Mouse (Mus musculus) ovary, postnatal 36 days (tissue): ENCODE data around the gene Lmnb2.

Experiments
- DNase-seq: peaks from one replicate; pipeline ENCODE4 v3.0.0; 2022; ENCODE audit warnings: low spot score, mixed read lengths

Gene Lmnb2

DNA sequence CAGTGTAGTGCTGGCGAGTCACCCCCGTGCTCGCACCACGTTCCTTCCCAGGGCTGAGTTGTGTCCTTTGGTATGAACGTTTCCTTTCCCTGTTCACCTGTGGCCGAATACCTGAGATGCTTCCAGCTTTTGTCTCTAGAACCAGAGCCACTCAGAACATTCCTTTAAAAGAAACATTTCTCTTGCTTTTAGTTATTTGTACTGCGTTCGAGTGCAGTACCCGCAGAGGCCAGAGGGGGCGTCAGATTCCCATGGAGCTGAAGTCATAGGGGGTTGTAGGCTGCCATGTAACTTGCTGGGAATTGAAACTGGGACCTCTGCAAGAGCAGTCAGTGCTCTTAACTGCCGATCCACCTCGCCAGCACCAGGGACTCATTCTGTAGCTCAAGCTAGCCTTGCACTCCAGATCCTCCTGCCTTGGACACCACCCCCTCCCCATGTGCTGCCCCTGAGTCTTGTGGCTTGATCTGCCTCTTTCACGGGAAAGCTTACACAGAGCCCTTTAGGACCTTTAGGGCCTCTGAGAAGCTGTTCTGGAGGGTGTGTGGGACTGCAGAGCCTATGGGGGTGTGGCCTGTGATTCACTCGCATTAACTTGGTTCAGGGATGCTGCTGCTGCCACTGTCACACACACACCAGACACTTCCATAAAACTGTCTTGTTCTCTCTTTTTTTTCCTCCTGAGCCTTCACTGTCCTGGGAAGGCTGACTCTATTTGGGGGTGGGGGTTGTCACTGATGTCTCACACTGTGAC, 28.8 kb upstream of the Lmnb2 start:
- DNase-seq, result no peak

DNA sequence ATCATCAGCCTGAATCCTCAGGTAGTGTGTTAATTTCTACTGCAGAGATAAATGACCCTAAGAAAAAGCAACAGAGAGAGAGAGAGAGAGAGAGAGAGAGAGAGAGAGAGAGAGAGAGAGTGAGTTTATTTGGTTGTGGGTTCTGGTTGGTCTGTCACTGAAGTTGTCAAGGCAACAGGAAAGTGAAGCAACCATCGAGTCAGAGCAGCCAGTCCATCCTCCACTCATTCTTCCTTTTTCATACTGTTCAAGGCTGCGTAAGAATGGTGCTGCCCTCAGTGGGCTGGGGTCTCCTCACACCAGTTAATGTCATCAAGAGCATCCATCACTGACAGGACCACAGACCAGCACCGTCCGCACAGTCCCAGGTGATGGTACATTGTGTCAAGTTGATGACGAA, 26.2 kb upstream of the Lmnb2 start:
- no peak for DNase-seq

GRCm38 (mm10) chr10:80943701-80944100, 25.7 kb upstream of the Lmnb2 start:
- DNase-seq, result no peak

GRCm38 (mm10) chr10:80942919-80943318, 24.9 kb upstream of the Lmnb2 start:
- no peak for DNase-seq

DNA sequence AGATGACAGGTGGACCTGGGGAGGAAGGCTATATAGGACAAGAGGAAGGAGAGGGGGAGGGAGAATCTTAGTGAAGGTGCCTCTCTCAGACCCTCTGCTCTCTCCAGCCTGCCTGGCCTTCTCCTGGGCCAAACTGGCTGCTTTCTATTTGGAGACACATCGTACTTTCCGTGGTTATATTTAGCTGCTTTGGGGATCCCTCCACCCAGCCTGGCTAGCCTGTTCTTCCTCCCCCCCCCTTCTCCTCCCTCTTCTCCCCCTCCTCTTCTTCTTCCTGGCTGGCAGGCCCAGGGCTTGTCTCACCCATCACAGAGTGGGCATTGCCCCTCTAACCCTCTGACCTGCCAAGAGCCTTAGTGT, 22.9 kb upstream of the Lmnb2 start:
- no peak for DNase-seq

GRCm38 (mm10) chr10:80940320-80940987, 22.4 kb upstream of the Lmnb2 start:
- peak; percentile 65 for DNase-seq

DNA sequence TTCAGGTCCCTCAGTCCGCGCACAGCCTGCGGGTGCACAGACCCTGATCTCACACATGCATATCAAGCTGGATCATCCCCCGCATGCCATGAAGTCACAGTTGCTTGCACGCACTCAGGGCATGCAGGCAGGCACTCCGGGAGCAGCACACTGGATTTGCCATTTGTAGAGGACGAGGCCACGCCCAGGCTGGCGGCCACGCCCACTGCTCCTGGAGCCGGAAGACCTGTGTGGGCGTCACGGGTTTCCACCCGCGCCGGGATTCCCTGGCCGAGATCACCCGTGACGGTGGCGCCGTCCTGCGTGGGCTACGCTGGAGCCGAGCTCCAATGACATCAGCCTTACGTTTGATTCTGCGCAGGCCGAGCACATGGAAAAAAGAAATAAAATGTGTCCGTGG, 21.6 kb upstream of the Lmnb2 start:
- DNase-seq, result peak; percentile 83

DNA sequence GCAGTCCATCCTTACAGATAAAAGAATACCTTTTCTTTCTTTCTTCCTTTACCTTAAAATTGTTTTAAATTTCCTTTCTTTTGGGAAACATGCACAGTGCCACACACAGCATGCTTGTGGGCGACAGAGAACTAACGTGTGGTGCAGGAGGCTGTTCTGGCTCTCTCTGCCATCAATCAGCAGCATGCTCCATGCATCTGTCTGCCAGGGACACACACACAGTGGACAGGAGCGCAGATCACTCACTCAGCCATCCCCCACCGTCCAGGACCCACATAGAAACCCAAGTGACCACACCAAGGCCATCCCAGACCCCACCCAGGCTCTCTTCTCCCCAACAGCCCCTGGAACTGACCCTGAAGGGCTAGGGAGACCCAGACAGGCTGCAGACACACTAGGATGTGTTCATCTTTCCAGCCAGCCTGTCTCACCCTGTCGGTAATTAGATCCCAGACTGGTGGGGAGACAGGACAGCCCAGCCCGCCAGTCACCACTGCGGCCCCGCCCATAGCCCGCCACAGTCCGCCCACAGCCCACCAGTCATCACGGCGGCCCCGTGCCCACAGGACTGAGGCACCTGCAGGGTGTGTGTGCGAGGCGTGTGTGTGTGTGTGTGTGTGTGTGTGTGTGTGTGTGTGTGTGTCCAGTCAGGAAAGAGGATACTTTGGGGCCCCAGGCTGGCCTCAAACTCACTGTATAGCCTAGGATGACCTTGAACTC, 20.9 kb upstream of the Lmnb2 start:
- peak; percentile 42 for DNase-seq

- peak; percentile 75 for DNase-seq
These were observed 19.6 kb upstream of the Lmnb2 start for GRCm38 (mm10) chr10:80937646-80938045.

- no peak for DNase-seq
These were observed 18.7 kb upstream of the Lmnb2 start for GRCm38 (mm10) chr10:80936810-80937164.

GRCm38 (mm10) chr10:80936135-80936809, 18.2 kb upstream of the Lmnb2 start:
- peak; percentile 82 for DNase-seq

DNA sequence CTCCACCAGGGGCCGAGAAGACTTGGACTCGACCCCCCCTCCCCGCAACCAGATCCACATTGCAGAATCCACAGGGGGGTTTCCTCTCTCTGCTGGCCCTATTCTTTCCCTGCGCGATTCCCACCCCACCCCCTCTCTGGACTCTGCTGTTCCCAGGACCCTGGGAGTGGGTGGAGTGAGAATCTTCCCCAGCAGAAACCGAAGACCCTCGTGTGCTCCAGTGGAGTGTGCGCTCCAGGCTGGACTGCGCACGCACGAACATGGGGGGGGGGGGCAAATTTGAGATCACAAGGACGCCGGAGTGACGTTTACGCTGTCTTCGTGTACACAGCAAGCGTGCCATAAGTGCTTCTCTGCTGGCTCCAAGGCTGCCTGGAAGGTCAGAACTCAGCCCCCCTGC, 17.7 kb upstream of the Lmnb2 start:
- DNase-seq, result no peak

GRCm38 (mm10) chr10:80935241-80935640, 17.2 kb upstream of the Lmnb2 start:
- DNase-seq, result no peak

- DNase-seq, result no peak
These were observed 16.3 kb upstream of the Lmnb2 start for GRCm38 (mm10) chr10:80934136-80934985.

GRCm38 (mm10) chr10:80933421-80933979, 15.5 kb upstream of the Lmnb2 start:
- peak; percentile 31 for DNase-seq

DNA sequence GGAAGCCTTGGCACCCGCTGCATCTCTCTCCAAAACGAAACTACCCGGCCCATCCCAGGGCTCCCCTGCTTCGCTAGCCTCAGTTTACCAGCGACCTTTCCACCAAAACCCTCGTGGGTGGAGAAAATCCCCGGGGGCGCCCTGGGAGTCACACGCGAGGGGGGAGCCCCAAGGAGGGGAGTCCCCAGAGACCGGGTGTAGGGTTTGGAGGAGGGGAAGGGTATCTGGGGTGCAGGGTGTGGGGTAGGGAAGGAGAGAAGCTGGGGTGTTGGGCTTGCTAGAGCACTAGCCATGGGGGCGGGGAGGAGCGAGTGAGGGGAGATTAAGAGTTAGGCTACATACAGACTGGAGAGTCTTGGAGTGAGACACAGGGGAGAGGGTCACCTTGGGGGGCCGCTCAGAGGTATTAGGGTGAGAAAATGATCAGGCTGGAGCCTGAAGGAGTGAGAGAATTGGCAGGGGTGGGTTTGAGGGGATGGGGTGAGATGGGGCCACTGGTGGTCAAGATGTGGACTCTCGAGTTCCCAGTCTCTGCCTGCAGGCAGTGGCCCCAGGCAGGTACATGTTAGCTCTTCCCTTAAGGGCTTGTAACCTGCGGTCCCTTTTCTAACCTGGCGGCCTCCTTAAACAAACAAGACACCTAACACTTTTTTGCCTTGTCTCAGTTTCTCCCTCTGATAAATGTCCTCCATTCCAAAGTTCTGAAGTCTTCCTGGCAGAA, 14.8 kb upstream of the Lmnb2 start:
- no peak for DNase-seq

DNA sequence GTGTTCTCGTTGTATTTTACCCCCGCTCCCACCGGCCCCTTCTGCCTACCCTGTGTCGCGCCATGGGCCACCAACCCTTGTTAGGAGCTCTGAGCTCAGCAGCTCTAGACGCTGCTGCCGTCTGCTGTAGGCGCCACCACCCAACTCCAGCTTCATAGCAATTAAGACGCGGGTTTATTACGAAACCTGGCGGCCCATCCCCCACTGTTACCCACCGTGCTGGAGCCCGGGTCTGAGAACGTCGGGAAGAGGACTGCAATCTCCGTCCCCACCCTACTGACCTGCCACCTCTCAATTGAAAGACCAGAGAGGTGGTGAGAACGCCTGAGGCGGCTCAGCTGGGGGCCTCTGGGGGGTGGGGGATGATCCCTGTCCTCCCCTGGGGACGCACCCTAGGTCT, 14.2 kb upstream of the Lmnb2 start:
- DNase-seq, result peak; percentile 31

- no peak for DNase-seq
These were observed 13.7 kb upstream of the Lmnb2 start for GRCm38 (mm10) chr10:80931695-80932094.

- DNase-seq, result no peak
These were observed 13.2 kb upstream of the Lmnb2 start for GRCm38 (mm10) chr10:80931153-80931671.

DNA sequence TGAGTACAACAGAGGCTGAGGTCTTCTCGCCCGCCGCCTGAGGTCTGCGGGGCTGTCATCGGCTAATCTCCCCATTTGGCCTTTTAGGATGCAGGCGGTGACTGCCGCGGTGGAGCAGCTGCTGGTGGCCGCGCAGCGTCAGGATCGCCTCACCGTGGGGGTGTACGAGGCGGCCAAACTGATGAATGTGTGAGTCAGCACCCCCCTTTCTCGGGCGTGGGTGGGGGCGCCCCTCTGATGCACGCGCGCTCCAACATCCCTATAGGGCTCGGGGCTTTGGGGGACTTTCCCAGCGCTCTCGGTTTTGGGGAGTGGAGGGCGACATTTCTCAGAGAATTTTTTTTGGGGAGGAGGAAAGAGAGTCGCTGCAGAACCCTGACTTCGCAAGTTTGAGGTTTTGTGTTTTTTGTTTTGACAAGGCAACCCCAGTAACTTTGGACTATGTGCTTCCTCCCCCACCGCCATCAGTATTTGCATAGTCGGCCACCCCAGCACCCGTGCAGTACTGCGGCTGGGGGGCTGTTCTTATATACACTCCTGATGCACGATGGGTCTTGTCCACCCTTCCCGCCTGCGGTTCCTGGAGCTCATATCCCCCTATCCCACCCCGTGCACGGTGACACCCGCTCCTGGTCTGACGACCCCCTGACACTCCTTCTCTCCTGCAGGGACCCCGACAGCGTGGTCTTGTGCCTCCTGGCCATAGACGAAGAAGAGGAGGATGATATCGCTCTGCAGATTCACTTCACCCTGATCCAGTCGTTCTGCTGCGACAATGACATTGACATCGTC, 12.5 kb upstream of the Lmnb2 start:
- peak; percentile 45 for DNase-seq
